Mouse (Mus musculus) kidney, postnatal 36 days (tissue): ENCODE measurements around the gene Scn1b.
A peak's percentile ranks its signal among the peaks of the same experiment; 100 is the strongest.

Experiments
- DNase-seq, 2 experiments: peaks; one replicate each; pipeline ENCODE4 v3.0.0; 2021 to 2022; ENCODE audit warnings: mixed read lengths in 2 of 2

Gene Scn1b

DNA sequence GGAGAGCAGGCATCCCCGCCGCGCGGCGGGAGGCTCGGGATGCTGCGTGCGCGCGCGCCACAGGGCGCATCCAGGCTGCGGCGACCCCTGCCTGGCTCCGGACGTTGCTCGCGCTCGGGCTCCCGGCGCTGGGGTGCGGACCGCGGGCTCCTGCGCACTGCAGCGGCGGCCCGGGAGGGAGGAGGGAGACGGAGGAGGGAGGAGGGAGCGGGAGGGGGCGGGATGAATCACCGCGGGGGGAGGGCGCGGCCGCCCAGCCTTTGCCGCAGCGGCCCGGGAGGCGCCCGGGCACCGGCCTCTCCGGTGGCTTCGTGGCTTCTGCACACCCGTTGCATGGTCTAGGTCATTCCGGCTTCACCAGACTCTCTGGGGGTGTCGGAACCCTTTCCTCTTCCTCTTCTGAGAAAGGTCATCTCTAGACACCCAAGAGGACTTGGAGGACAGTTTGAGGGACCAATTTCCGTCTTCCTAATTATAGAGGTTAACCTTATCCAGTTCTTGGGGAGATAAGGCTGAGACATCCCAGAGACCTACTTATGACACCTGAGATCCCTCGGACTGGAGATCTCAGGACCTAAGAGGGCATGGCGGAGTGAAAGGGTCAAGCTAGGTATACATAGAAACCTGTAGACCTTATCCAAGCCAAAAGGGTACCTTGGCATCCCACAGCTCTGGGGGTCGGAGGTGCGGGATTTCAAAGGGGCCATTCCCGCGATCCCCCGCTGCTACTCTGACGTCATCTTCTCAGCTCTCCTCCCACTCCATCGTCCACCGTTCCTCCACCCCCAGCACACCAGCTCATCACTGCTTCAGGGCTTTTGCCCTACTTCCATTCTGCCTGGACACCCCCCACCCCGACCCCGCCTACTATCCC, at the start of gene Scn1b:
TSS of gene Scn1b (minus strand) at position 153 of the 874 bp plus-strand sequence.
- DNase-seq = peak; percentile 60 to 79

DNA sequence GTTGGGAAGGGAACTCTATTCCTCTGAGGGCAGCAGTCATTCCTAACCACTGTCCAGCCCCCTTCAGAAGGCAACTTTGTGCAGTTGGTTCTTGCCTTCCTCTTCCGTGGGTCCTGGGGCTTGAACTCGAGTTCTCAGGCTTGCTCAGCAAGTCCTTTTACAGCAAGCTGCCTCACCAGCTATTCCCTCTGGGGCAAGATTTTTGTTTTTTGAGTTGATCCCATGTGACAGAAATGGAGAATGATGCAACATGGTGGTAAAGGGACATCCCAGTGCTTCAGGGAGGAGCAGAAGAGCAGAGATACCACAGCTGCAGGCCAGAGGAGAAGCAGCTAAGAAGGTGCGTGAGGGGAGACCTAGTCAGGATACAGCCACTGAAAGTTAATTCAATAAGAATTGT, 48.3 kb upstream of the Scn1b start:
- no peak for DNase-seq

DNA sequence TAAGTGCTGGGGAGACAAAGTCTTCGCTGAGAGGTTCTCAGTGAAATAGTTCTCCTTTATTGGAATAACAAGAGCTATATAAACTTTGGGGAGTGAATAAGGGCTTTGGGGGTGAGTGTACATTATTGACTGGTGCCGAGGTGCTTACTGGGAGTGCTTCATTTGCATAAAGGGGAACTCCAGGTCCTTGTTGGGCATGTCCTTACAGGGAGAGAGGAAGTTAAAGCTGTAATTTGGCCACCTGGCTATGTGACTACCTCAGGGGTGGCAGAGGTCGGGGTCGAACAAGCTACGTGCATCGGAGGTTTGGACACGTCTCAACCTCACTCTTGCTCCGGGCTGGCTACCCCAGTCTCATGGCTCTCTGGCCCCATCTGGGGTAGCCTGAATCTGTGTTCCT, 47.7 kb upstream of the Scn1b start:
- DNase-seq = no peak

DNA sequence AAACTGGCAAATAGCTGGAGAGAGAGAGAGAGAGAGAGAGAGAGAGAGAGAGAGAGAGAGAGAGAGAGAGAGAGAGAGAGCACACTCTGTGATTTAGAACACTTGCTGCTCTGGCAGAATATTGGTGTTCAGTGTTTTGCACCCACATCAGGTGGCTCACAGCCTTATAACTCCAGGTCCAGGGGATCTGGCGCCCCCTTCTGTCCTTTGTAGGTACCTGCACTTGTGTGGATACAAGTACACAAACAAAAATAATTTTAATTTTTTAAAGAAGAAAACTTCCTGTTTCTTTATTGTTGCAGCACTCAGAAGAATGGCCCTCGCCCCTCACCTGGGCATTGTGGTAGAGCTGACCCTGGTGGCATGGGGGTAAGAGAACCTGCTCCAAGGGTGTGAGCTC, 45.4 kb upstream of the Scn1b start:
- peak; percentile 46 to 75 for DNase-seq

DNA sequence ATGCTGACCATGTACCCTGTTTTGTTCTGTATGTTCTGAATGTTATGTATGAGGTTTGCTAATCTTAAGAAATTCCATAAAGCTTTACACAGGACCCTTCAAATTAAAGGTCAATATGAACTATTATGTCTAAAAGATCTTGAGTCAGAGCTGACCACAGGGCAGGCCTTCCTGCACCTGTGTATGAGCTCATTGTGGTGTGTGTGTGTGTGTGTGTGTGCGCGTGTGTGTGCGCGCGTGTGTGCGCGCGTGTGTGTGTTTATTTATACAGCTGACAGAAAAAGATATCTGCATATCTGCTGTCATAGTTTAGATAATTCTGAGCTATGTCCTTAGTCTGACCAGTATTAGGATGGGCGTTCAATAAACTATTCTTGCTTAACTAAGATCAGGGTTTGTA, 43.7 kb upstream of the Scn1b start:
- DNase-seq = no peak

DNA sequence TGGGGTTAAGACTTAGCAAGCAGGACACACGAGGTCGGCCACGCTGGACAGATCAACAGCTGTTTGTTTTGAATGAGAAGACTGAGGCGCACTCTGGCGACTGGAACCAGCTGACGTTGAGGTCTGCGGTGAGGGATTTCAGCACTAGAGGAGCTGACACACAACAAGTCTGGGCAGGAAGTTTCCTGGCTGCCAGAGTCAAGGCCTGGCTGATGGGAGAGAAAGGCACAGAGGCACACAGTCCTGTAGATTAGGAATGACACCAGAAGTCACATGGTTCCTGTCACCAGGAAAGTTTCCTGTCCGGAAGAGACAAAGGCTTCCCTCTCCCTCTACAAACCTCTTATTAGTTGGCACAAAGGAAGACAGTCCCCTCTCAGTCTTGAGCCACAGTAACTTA, 41.6 kb upstream of the Scn1b start:
- peak; percentile 55 to 67 for DNase-seq

DNA sequence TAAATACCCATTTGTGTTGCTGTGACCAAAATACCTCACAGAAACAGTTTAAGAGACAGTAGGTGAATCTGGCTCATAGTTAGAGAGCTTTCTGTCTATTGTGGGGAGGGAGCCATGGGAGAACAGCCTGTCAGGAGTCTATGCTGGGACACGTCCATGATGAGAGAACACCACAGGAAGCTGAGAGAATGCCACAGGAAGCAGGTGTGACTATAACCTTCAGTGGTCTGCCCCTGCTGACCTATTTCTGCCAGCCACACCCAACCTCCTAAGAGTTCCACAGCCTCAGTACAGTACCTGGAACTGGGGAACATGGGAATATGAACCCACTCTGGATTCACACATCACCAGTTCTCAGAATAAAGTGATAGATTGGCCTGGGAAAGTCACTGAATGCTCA, 37.9 kb upstream of the Scn1b start:
- DNase-seq = no peak

DNA sequence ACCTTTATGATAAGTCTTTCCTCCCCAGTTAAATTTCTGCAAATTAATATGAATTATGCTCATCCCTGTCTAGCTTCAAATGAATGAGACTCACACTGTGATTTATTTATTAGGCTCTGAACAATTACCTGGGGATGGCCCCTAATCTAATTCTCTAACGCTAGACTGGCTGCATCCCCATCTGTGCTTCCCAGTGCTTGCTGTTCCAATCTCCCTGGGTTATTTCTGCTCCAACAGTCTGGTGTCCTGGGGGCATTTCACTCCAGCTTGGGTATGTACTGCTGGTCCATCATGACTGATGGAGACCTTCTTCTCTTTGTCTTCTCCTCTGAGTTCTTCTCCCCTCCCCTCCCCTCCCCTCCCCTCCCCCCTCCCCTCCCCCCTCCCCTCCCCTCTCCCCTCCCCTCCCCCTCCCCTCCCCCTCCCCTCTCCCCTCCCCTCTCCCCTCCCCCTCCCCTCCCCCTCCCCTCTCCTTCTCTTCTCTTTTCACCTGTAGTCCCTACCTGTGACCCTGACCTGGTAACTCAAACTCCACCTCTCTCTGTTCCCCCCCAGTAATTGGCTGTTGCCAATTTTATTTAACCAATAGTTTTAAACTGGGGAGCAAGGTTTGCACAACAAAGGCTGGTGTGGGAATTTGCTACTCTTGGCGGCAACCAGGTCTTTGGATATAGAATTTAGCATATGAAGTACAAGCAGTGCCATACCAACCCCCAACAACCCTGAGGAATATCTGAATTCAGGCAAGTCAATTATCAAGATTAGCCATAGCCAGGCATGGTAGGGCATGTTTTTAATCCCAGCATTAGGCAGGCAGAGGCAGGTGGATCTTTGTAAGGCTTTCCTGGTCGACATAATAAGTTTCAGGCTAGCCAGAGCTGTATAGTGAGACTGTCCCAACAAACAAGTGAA, 37.1 kb upstream of the Scn1b start:
- no peak for DNase-seq

DNA sequence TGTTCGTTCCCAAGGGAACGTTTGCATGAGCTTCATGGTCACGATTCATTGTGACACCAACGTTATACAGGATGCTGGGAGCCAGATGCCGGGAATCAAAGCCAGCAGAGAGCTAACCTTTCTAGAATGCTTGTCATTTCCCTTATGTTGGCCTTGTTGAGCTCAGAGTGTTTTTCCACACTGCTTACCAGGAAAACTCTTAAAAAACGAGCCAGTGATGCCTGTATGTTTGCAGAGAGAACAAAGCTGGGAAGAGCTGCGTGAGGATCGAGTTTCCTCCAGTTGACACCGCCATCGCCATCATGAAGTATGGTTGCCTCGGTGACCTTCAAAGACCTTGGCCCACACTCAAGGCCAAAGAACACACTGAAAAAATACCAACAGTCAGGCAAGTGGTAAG, 35.5 kb upstream of the Scn1b start:
- DNase-seq = peak; percentile 42 to 46

DNA sequence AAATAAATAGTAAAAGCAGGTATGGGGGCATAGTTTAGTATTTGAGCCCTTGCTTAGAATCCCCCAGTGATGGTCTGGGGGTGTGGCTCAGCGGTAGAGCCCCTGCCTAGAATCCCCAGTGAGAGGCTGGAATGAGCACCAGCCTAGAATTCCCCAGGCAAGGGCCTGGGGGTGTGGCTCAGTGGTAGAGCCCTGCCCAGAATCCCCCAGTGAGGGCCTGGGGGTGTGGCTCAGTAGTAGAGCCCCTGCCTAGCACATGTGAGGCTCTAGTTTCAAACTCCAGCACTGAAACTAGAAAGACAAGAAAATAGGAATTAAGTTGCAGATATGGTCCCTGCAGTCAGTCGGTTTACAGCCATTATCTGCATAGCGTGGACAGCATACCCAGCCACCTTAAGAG, 35.0 kb upstream of the Scn1b start:
- DNase-seq = no peak

DNA sequence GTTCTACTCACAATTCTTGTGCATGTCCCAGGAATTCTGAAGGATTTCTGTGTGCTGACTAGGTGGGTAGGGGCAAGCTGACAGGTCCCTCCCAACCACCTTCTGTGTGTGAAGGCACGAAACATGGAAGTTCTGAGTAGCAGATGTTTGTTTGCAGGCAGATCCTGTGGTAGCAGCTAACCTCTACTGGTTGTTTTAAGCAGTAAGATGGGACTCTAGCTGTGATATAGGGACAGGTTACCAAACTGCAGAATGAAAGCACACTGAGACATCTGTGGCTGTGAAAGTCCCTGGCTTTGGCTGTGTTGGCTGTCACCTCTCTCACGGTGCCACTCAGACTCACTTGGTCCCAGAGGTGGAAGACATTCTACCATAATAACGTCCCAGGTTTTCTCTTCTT, 34.4 kb upstream of the Scn1b start:
- no peak for DNase-seq

DNA sequence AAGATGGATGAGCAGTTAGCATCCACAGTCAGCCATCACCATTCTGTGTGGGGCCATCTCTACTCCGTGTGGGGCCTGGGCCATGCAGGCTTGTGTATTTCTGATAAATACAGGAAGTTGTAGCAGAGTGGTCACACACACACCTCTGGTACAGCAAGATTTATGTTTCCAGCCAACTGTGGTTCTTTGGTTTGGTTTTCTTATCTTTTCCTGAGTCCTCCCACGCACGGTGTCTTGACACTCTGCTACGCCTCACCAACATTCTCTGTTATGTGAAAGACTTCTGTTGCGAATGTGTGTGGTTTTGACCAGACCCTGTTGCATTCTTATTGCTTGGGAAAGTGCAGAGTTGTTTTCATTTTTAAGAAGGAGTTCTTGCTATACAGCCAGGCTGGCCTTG, 34.0 kb upstream of the Scn1b start:
- DNase-seq = no peak

DNA sequence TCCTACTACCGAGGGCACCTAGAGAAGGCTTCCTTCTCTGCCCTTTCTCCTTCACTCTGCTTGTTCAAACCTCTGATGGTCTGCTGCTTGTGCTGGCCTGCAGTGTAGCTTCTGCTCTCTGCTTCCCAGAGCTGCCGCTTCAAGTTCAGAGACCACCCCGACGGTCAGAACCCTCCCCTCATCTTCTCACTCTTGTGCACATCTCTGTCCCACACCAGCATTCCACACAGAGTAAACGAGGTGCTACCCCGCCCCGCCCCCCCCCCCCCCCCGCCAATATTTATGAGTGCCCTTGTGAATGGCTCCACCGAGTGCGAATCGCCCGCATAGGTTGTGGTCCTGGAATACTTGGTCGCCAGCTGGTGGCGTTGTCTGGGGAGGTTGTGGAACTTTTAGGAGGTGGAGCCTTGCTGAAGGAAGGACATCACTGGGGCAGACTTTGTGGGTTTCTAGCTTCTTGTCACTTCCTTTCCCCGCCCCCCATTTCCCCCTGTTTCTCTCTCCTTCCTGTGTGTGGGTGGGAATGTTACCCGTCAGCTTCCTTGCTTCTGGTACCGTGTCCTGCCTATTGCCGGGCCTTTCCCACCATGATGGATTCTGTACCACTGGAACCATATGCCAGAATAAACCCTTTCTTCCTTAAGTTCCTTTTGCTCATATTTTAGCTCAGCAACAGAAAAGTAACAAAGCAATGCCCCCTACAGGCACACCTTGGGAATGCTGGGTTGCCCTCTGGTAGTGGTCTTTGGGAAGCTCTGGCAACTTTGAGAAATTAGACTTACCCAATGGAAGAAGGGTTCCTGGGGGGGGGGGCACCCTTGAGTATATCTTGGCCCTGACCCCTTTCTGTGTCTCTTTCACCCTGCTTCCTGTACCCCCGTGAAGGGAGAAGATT, 29.5 kb upstream of the Scn1b start:
- DNase-seq = peak; percentile 56 to 65

DNA sequence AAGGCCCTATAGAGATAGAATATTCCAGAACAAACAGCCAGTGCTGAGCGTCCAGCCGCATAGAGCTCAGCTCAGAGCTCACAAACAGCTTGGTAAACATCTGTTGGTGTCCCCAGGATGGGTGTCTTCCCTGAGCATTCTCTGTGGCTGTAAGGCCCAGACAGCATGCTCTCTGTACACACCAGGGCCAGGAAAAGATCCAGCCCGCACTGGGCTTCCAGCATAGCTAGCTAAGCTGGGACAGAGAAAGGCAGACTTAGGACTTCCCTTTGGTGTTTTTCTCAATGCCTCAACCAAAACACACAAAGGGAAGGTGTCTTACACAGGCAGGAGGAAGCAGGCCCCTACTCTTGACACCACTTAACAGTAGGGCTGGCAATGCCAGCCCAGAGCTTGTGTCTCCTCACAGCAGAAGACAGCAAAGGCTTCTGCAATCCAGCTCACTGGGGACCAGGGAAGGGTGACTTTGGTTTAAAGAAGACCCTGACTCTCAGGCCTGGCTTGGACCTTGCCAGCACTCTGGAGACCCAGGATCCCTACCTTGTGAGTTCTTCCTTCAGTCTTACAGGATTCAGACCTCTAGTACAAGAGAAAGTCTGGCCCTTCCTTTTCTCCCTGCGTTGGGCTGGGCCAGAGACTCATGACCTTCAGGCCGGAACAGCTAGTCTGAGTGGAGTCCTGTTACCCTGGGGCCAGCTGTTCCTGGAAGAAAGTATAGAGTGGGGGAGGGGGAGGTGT, 28.7 kb upstream of the Scn1b start, which contains the start of gene Gramd1a:
TSS of gene Gramd1a (minus strand) at position 601 of the 738 bp plus-strand sequence.
- DNase-seq = peak; percentile 56 to 74

DNA sequence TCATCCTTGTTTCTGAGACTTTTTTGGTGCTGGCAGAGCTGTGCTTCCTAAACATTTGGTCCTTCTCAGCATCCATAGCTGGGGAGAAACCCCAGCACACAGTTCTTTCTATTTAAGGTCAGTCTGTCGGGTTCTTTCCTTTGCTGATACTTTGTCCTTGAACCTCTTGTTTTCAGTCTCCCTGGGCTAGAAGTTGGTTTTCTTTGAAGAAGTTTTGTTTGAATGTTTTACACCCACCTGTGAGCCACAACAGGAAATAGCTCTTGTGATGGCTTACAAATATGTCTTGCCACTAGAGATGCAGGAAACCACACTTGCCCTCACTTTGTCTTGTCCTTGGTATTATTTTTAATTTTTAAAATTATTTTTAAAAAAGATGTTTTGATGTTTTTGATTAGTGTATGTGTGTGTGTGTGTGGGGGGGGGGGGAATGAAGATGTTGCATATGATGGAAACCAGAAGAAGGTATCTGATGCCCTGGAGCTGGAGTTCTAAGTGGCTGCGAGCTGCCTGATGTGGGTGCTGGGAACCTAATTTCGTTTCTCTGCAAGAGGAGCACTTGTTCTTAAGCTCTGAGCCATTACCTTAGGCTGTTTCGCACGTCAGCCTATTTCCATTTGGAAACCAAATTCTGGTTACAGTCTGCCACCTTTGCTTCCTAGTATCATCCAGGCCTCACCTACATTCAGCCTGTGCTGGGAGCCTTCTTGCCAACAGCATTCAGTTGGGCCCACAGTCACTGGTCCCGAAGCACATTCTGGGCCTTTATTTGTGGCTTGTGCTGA, 26.9 kb upstream of the Scn1b start:
- no peak for DNase-seq

DNA sequence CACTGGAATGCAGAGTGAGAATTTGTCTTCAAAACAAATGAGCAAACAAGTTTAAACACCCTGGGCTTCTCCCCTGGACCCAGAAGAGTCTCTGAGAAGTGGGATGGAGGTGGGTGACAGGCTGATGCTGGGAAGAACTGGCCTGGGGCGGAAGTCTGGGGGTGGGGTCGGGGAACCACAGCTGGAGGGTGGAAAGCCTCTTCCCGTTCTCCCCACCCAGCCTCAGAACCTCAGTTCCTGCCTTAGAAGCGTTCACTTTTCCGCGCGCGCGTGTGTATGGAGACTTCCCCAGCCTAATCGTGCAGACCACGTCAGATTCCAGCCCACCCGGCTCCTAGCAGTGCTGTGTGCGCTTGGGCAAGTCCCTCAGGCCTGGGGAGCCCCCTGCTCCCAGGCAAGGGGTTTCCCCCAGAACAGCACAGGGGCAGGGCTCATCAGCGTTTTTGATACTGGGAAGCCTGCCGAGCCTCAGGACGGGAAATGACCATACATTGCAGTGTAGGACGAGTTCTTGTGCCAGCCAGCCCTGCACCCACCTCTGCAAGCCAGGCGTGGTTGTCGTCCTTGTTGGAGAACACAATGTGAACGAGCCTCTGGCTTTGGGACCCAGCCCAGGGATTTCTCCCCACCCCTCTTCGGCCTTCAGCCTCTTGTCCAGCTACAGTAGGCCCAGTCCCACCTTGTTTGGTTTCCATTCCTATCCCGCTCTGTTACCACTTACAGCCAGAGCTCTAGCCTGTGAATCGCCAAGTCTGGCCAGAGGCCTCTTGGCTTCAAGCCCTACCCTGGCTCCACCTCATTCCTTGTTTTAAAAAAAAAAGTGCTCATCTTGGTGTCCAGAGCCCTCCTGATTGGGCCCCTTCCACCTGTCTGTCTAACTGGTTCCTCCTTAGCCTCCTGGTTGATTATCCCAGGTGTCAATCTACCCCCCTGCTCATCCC, 24.8 kb upstream of the Scn1b start:
- DNase-seq = peak; percentile 60 to 78

DNA sequence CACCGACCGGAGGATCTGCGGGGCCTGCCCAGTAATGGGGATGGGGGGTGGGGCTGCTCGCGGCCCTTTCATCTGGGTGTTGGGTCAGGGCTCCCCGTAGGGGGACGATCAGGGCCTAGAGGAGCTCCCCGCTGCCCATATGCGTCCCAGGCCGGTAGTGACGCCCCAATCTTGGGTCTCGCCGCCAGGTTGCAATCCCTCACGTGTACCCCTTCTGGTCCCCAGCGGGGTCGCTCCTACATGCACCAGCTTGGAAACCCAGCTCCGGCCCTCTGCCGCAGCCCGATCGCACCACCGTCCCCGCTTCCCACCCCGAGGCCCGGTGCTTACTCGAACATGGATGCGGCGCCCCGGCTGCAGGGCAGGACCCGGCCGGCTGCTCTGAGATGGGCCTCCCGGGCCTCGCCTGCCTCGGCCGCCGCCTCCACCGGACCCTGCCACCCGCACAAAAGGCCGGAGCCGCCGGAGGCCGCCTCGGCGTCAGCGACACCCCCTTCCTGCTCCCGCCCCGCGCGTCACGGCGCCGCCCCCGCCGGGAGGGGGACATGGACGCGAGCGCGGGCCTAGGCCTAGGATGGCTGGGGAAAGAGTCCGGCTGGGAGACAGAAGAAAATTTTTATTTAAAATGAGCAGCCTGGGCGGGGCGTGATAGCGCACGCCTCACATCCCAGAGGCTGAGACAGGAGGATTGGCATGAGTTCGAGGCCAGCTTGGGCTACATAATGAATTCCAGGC, 23.9 kb upstream of the Scn1b start:
- peak; percentile 89 to 94 for DNase-seq

DNA sequence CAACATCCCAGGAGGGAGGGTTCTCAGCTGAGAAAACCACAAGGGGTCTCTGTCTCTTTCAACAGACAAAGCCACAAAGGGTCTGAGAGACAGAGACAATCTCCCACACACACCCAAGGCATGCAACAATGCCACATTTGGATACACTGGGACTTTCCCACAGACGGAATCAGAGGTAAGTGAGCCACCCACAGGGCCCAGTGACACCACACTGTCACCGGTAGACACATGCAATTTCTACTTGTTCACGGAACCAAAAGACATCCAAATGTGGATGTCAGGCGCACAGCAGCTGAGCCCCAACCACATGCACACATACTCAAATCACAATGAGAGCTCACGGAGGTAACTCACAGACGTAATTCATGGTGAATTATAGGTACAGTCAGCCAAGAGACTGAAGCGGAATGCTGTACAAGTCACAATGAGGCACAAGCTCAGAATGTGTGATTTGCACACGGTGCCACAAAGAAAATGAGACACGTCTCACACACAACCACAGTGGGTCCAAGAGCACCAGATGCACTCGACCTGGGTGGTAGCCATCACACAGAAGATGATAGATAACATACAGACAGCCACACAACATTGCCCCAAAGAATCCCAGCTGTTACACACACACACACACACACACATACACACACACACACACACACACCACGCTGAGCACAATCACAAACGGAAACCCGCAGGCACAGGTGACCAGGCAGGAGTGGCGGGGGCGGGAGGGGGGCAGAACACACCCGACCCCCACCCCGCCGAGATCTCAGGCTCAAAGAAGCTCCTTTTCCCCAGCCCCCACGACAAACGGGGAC, 23.2 kb upstream of the Scn1b start:
- DNase-seq = no peak
